Mouse (Mus musculus) G1E-ER4 (cell line): Measurements from ENCODE around the gene C2cd4b. TPM values are rescaled to one million over a fixed set of nuclear protein-coding genes. Genes with fewer than 3 reads are reported as not detected.

Source experiments
- GATA1 ChIP-seq: IDR thresholded peaks from one replicate; pipeline ENCODE4 v1.8.0; 2012; ENCODE audit warnings: low read length, inconsistent platforms
- polyA plus RNA-seq: library from polyadenylated mRNA; stranded (reverse); fragments of >175 nt; gene quantifications from 2 replicates; pipeline ENCODE4 v1.2.3, GENCODE M21; 2012

The C2cd4b gene
- polyA plus RNA-seq, 1 experiment: not detected

- TF ChIP-seq GATA1: no peak
These were observed 43.0 kb downstream of the C2cd4b start for GRCm38 (mm10) chr9:67802241-67802640.

DNA sequence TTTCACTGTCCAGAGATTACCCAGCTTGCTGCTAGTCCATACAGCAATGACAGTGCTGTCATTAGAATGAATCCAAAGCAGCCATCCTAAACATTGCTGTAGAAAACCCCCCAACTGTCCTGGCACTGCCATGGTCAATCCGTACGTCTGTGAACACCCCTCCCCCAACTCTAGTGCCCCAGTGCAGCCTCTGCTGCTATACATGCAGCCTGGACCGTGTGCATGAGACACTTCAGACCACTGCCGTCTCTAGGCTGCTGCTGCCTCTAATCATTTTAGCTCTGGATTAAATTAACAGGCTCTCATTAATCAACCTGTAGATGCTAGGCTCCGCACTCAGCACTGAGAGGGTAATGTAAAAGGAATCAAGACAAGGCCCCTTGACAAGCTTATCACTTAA, 47.8 kb downstream of the C2cd4b start:
- no peak for TF ChIP-seq GATA1

DNA sequence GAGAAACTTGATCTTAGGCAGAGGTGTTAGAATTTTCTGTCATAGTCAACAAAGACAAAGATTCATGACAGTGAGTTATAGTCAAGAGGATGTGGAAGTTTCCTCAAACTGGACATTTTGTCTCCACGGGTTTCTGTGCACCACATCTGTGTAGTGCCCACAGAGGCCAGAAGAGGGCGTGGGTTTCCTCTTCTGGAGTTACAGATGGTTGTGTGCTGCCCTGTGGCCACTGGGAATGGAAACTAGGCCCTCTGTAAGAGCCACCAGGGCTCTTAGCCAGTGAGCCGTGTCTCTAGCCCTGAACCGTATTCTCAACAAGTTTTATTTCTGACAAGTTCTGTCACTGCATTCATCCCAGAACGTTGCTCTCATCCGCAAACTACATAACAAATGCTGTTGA, 51.3 kb downstream of the C2cd4b start:
- no peak for TF ChIP-seq GATA1

Other genes with a start within 250 kb of the C2cd4b start
- gene Tln2, start 199.7 kb upstream of the C2cd4b start, polyA plus RNA-seq: 2.1 and 2.2 TPM in 2 replicates
- 65.5 and 82.0 TPM in 2 replicates for gene C2cd4a, start 72.9 kb downstream of the C2cd4b start, polyA plus RNA-seq
- gene Vps13c, start 81.0 kb downstream of the C2cd4b start, polyA plus RNA-seq: 5.4 and 15.9 TPM in 2 replicates